Mouse (Mus musculus): ENCODE results near the gene Rnf7. TPM values are rescaled to one million over a fixed set of nuclear protein-coding genes. Genes with fewer than 3 reads are reported as not detected.

Rnf7 gene
- 79.0 TPM for polyA plus RNA-seq (2017; shearing (Covaris generic))

GRCm38 (mm10) chr9:96478071-96478888 lies at the start of gene Rnf7:
TSS of gene Rnf7 (minus strand) at chr9:96478675.

GRCm38 (mm10) chr9:96524972-96525506 lies 46.6 kb upstream of the Rnf7 start, which contains the start of gene Gm28729:
TSS of gene Gm28729 (minus strand) at chr9:96525264.

Other genes with a start within 250 kb of the Rnf7 start
- gene Atp1b3, start 114.2 kb downstream of the Rnf7 start, polyA plus RNA-seq (2017; shearing (Covaris generic)): 1,121 TPM
- gene Gm28729, start 46.6 kb upstream of the Rnf7 start, polyA plus RNA-seq (2017; shearing (Covaris generic)): not detected
- 77.4 TPM for gene Rasa2, start 152.9 kb upstream of the Rnf7 start, polyA plus RNA-seq (2017; shearing (Covaris generic))

Measured in naive thymus-derived CD4-positive, alpha-beta T cell, adult 5 months (primary cell).